Mouse (Mus musculus): ENCODE results near the gene Adamts17. TPM values are rescaled to one million over a fixed set of nuclear protein-coding genes. Genes with fewer than 3 reads are reported as not detected.

Adamts17 gene
- polyA plus RNA-seq, 1 experiment, result 0.55 TPM

- Histone ChIP-seq H3K36me3 (ENCODE audit: control insufficient read depth, insufficient read depth, low read length, poor library complexity, severe bottlenecking) (no peaks in the 10 kb centered on the region), H3K9ac (ENCODE audit: low read depth, poor library complexity, severe bottlenecking) (no peak overlapping the region), H3K27ac (ENCODE audit: insufficient read depth, low read length) (no peak overlapping the region), H3K27me3 (ENCODE audit: control insufficient read depth, insufficient read depth, low read length, poor library complexity, severe bottlenecking) (no peaks in the 10 kb centered on the region), H3K4me1 (ENCODE audit: control insufficient read depth, insufficient read depth, low read length) (no peaks in the 10 kb centered on the region), H3K4me3 (ENCODE audit: low read depth, low read length) (no peak overlapping the region), H3K9me3 (replicated peaks; ENCODE audit: control insufficient read depth, insufficient read depth, low read length, poor library complexity, severe bottlenecking) (no peaks in the 10 kb centered on the region)
- TF ChIP-seq CTCF (IDR thresholded peaks at IDR 0.05; ENCODE audit: low read depth, low read length), result no peak
- no peak for TF ChIP-seq EP300 (IDR thresholded peaks at IDR 0.05; ENCODE audit: insufficient read depth, low read depth, low read length)
- TF ChIP-seq POLR2A (IDR thresholded peaks at IDR 0.05; ENCODE audit: insufficient read depth, low read length), result no peak
Measured at GRCm38 (mm10) chr7:66847299-66847698, 7.8 kb downstream of the Adamts17 start.

- Histone ChIP-seq H3K4me1 (ENCODE audit: control insufficient read depth, insufficient read depth, low read length) (no peaks in the 10 kb centered on the region), H3K9me3 (replicated peaks; ENCODE audit: control insufficient read depth, insufficient read depth, low read length, poor library complexity, severe bottlenecking) (no peaks in the 10 kb centered on the region), H3K27ac (ENCODE audit: insufficient read depth, low read length) (no peak overlapping the region), H3K36me3 (ENCODE audit: control insufficient read depth, insufficient read depth, low read length, poor library complexity, severe bottlenecking) (no peaks in the 10 kb centered on the region), H3K4me3 (ENCODE audit: low read depth, low read length) (no peak overlapping the region), H3K27me3 (ENCODE audit: control insufficient read depth, insufficient read depth, low read length, poor library complexity, severe bottlenecking) (no peaks in the 10 kb centered on the region), H3K9ac (ENCODE audit: low read depth, poor library complexity, severe bottlenecking) (no peak overlapping the region)
- TF ChIP-seq CTCF (IDR thresholded peaks at IDR 0.05; ENCODE audit: low read depth, low read length), result no peak
- TF ChIP-seq EP300 (IDR thresholded peaks at IDR 0.05; ENCODE audit: insufficient read depth, low read depth, low read length), result no peak
- no peak for TF ChIP-seq POLR2A (IDR thresholded peaks at IDR 0.05; ENCODE audit: insufficient read depth, low read length)
Measured at GRCm38 (mm10) chr7:66849316-66849715, 9.8 kb downstream of the Adamts17 start.

- Histone ChIP-seq H3K4me1 (ENCODE audit: control insufficient read depth, insufficient read depth, low read length) (no peaks in the 10 kb centered on the region), H3K27ac (ENCODE audit: insufficient read depth, low read length) (no peak overlapping the region), H3K4me3 (ENCODE audit: low read depth, low read length) (no peak overlapping the region), H3K36me3 (ENCODE audit: control insufficient read depth, insufficient read depth, low read length, poor library complexity, severe bottlenecking) (no peaks in the 10 kb centered on the region), H3K9me3 (replicated peaks; ENCODE audit: control insufficient read depth, insufficient read depth, low read length, poor library complexity, severe bottlenecking) (no peaks in the 10 kb centered on the region), H3K9ac (ENCODE audit: low read depth, poor library complexity, severe bottlenecking) (no peak overlapping the region), H3K27me3 (ENCODE audit: control insufficient read depth, insufficient read depth, low read length, poor library complexity, severe bottlenecking) (no peaks in the 10 kb centered on the region)
- TF ChIP-seq POLR2A (IDR thresholded peaks at IDR 0.05; ENCODE audit: insufficient read depth, low read length) (no peak), CTCF (IDR thresholded peaks at IDR 0.05; ENCODE audit: low read depth, low read length) (no peak), EP300 (IDR thresholded peaks at IDR 0.05; ENCODE audit: insufficient read depth, low read depth, low read length) (no peak)
Measured at GRCm38 (mm10) chr7:66852164-66852563, 12.6 kb downstream of the Adamts17 start.

GRCm38 (mm10) chr7:66857610-66858009 lies 18.1 kb downstream of the Adamts17 start:
- H3K27ac ChIP-seq (ENCODE audit: insufficient read depth, low read length), result no peak overlapping the region
- H3K36me3 ChIP-seq (ENCODE audit: control insufficient read depth, insufficient read depth, low read length, poor library complexity, severe bottlenecking), result no peaks in the 10 kb centered on the region
- H3K9ac ChIP-seq (ENCODE audit: low read depth, poor library complexity, severe bottlenecking), result no peak overlapping the region
- no peaks in the 10 kb centered on the region for H3K9me3 ChIP-seq (replicated peaks; ENCODE audit: control insufficient read depth, insufficient read depth, low read length, poor library complexity, severe bottlenecking)
- no peak overlapping the region for H3K4me3 ChIP-seq (ENCODE audit: low read depth, low read length)
- H3K4me1 ChIP-seq (ENCODE audit: control insufficient read depth, insufficient read depth, low read length), result no peaks in the 10 kb centered on the region
- H3K27me3 ChIP-seq (ENCODE audit: control insufficient read depth, insufficient read depth, low read length, poor library complexity, severe bottlenecking), result no peaks in the 10 kb centered on the region
- TF ChIP-seq POLR2A (IDR thresholded peaks at IDR 0.05; ENCODE audit: insufficient read depth, low read length), result no peak
- no peak for TF ChIP-seq EP300 (IDR thresholded peaks at IDR 0.05; ENCODE audit: insufficient read depth, low read depth, low read length)
- TF ChIP-seq CTCF (IDR thresholded peaks at IDR 0.05; ENCODE audit: low read depth, low read length), result no peak

- Histone ChIP-seq H3K36me3 (ENCODE audit: control insufficient read depth, insufficient read depth, low read length, poor library complexity, severe bottlenecking) (no peaks in the 10 kb centered on the region), H3K27me3 (ENCODE audit: control insufficient read depth, insufficient read depth, low read length, poor library complexity, severe bottlenecking) (no peaks in the 10 kb centered on the region), H3K9ac (ENCODE audit: low read depth, poor library complexity, severe bottlenecking) (no peak overlapping the region), H3K4me3 (ENCODE audit: low read depth, low read length) (no peak overlapping the region), H3K27ac (ENCODE audit: insufficient read depth, low read length) (no peak overlapping the region), H3K9me3 (replicated peaks; ENCODE audit: control insufficient read depth, insufficient read depth, low read length, poor library complexity, severe bottlenecking) (no peaks in the 10 kb centered on the region), H3K4me1 (ENCODE audit: control insufficient read depth, insufficient read depth, low read length) (no peaks in the 10 kb centered on the region)
- TF ChIP-seq EP300 (IDR thresholded peaks at IDR 0.05; ENCODE audit: insufficient read depth, low read depth, low read length), result no peak
- no peak for TF ChIP-seq CTCF (IDR thresholded peaks at IDR 0.05; ENCODE audit: low read depth, low read length)
- no peak for TF ChIP-seq POLR2A (IDR thresholded peaks at IDR 0.05; ENCODE audit: insufficient read depth, low read length)
Measured at GRCm38 (mm10) chr7:66858247-66859075, 18.9 kb downstream of the Adamts17 start.

- no peaks in the 10 kb centered on the region for H3K9me3 ChIP-seq (replicated peaks; ENCODE audit: control insufficient read depth, insufficient read depth, low read length, poor library complexity, severe bottlenecking)
- no peaks in the 10 kb centered on the region for H3K27me3 ChIP-seq (ENCODE audit: control insufficient read depth, insufficient read depth, low read length, poor library complexity, severe bottlenecking)
- no peaks in the 10 kb centered on the region for H3K36me3 ChIP-seq (ENCODE audit: control insufficient read depth, insufficient read depth, low read length, poor library complexity, severe bottlenecking)
- no peak overlapping the region for H3K4me3 ChIP-seq (ENCODE audit: low read depth, low read length)
- H3K27ac ChIP-seq (ENCODE audit: insufficient read depth, low read length), result no peak overlapping the region
- no peaks in the 10 kb centered on the region for H3K4me1 ChIP-seq (ENCODE audit: control insufficient read depth, insufficient read depth, low read length)
- TF ChIP-seq POLR2A (IDR thresholded peaks at IDR 0.05; ENCODE audit: insufficient read depth, low read length), result no peak
- TF ChIP-seq CTCF (IDR thresholded peaks at IDR 0.05; ENCODE audit: low read depth, low read length), result no peak
- TF ChIP-seq EP300 (IDR thresholded peaks at IDR 0.05; ENCODE audit: insufficient read depth, low read depth, low read length), result no peak
- no peak overlapping the region for H3K9ac ChIP-seq (ENCODE audit: low read depth, poor library complexity, severe bottlenecking)
Measured at GRCm38 (mm10) chr7:66859220-66859619, 19.7 kb downstream of the Adamts17 start.

Measured in ES-Bruce4 (cell line).